Mouse (Mus musculus) heart, postnatal 25 days (tissue): ENCODE data around the gene Efna1. TPM values are rescaled to one million over a fixed set of nuclear protein-coding genes. Genes with fewer than 3 reads are reported as not detected.

Experiments used
- DNase-seq: peaks from one replicate; pipeline ENCODE4 v3.0.0; 2022; ENCODE audit warnings: low spot score
- intact Hi-C: fragments of 180-260 bp; cut with DNase I; formaldehyde crosslinking; loops from one replicate; pipeline ENCODE4 v1.15.1; 2025
- microRNA-seq: library from miRNA; unstranded; fragments of <30 nt; microRNA quantifications from one replicate; pipeline ENCODE4 v1.2.0, GENCODE M21; 2022
- total RNA-seq, 2 experiments: library from RNA; stranded (reverse); gene quantifications; 2 replicates each; pipeline ENCODE4 v1.2.3; 2021

Gene Efna1
- total RNA-seq, 2 experiments from 2014 or later = 29.4 to 33.5 TPM

DNA sequence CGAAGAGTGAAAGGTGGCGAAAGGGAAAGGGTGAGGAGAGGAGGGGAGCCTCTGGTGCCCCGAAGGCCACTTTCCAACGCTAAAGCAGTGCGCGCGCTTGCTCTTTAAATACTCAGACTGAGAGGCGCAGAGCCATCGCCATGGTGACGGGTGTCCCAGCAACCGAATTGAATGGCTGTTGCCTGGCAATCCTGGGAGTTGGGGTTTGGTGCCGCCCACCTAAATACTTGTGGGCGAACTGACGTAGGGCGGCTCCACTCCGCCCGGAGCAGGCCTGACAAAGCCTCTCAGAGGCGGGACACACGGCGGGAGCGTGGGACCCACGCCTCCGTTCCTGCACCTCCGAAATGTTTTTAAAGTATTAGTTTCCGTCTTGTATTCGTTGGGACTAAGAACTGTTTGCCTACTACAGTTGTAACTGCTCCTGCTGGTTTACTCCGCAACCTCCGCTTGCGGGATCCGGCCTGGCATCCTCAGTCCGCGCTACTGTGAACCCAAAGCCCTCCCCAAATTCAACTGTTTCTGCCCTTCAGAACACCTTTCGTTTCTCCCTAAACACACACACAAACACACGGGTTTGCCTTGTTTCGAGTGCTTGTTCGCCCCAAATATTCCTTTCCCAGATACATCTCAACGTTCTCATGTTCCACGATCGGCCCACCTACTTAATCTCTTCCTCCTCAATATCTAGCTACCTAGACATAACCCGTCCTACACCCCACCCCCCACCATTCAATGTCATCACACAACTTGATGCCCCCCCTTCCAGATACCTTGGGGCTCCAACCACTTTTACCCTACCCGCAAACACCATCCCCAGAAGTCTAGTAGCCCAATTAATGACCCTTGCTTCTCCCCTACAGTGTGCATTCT lies 53.4 kb downstream of the Efna1 start:
- peak; percentile 79 for DNase-seq
- intact Hi-C loops = no loop called here

- DNase-seq = no peak
- intact Hi-C loops = no loop called here
These were observed 54.0 kb downstream of the Efna1 start, which contains the start of gene Mtx1 for GRCm38 (mm10) chr3:89226900-89227299. Gene Mtx1 (minus strand): TSS chr3:89227088.

DNA sequence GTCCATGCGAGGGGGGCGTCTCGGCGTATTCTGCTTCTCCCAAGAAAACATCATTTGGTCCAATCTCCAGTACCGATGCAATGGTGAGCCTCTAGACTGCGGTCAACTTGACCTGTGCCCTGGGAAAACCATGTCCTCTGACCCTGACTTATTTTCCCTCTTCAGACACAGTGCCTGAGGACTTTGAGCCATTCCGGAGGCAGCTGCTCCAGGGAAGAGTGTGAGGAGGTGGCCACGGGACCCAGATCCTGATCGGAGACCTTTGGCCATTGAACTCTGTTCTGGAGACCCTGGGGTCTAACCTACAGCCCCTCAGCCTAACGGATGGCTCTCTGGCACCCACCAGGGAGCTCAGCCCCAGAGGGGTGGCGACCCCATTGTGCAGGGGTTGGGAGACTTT lies 54.6 kb downstream of the Efna1 start:
- no peak for DNase-seq
- intact Hi-C loops = no loop called here

- DNase-seq = no peak
- intact Hi-C loops = no loop called here
These were observed 55.0 kb downstream of the Efna1 start for GRCm38 (mm10) chr3:89225918-89226317.

DNA sequence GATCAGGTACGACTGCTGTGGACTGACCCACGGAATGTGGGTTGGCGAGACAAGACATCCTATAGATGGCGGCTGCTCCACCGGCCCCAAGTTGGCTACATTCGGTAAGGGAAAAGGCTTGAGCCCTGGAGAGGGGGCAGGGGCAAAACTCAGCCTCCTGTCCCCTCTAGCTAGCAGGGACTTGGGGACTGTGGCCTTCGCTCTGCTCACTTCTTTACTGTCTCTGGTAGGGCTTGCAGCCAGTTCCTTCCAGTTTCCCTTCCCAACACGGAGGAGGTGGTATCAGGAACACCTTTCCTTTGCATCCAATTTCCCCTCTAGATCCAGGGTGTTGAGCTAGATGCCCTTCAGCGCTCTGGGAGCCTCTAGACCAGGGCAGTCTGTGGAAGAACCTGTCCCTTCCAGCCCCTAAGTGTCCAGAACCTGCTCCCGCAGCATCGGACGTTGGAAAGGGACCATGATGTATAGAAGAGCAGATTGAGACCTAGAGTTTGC lies 55.6 kb downstream of the Efna1 start:
- intact Hi-C loops = no loop called here
- no peak for DNase-seq

- intact Hi-C loops = no loop called here
- no peak for DNase-seq
These were observed 56.1 kb downstream of the Efna1 start for GRCm38 (mm10) chr3:89224796-89225195.

Small RNA genes within 50 kb of the gene (microRNA-seq; reads per million reads assigned to microRNA genes)
- gene Mir92b = 58.1 reads per million, percentile 51 among the genes with 10 or more reads in this experiment

Other genes with a start within 250 kb of the Efna1 start
- 10 to 100 TPM; 20.0 to 22.5 TPM for gene Rusc1, start 187.8 kb downstream of the Efna1 start, total RNA-seq
- gene Gm43738, start 180.0 kb downstream of the Efna1 start, total RNA-seq = not detected
- 10 to 100 TPM; 20.7 to 22.3 TPM for gene Fdps, start 179.2 kb downstream of the Efna1 start, total RNA-seq
- not detected for gene Pklr, start 145.0 kb downstream of the Efna1 start, total RNA-seq
- gene Hcn3, start 120.9 kb downstream of the Efna1 start, total RNA-seq = under 1 TPM; 0.16 to 0.61 TPM
- 10 to 100 TPM; 18.1 to 18.7 TPM for gene Clk2, start 116.3 kb downstream of the Efna1 start, total RNA-seq
- gene Scamp3, start 103.7 kb downstream of the Efna1 start, total RNA-seq = 10 to 100 TPM; 48.9 to 50.2 TPM
- 1 to 10 TPM; 5.2 to 5.7 TPM for gene Fam189b, start 98.0 kb downstream of the Efna1 start, total RNA-seq
- gene Gba, start 78.2 kb downstream of the Efna1 start, total RNA-seq = 10 to 100 TPM; 18.2 to 20.9 TPM
- gene Thbs3, start 66.0 kb downstream of the Efna1 start, total RNA-seq = 1 to 10 TPM; 6.1 to 7.2 TPM
- 10 to 100 TPM; 62.3 to 62.6 TPM for gene Mtx1, start 54.1 kb downstream of the Efna1 start, total RNA-seq
- under 1 TPM; 0.22 to 0.39 TPM for gene Muc1, start 52.1 kb downstream of the Efna1 start, total RNA-seq
- gene Krtcap2, start 35.2 kb downstream of the Efna1 start, total RNA-seq = 10 to 100 TPM; 73.5 to 87.6 TPM
- gene Trim46, start 34.8 kb downstream of the Efna1 start, total RNA-seq = under 1 TPM; 0.47 to 0.59 TPM
- gene Dpm3, start 21.8 kb downstream of the Efna1 start, total RNA-seq = 10 to 100 TPM; 51.7 to 53.9 TPM
- gene Slc50a1, start 10.6 kb downstream of the Efna1 start, total RNA-seq = 10 to 100 TPM; 21.0 TPM
- gene Efna3, start 41.8 kb upstream of the Efna1 start, total RNA-seq = under 1 TPM in 1 of 2 experiments, not detected in 1; 0.31 TPM
- under 1 TPM; 0.31 to 0.47 TPM for gene Efna4, start 56.9 kb upstream of the Efna1 start, total RNA-seq
- gene Adam15, start 68.9 kb upstream of the Efna1 start, total RNA-seq = 10 to 100 TPM; 52.7 to 68.7 TPM
- gene Dcst2, start 80.8 kb upstream of the Efna1 start, total RNA-seq = not detected
- not detected for gene Dcst1, start 84.1 kb upstream of the Efna1 start, total RNA-seq
- gene Zbtb7b, start 113.6 kb upstream of the Efna1 start, total RNA-seq = 10 to 100 TPM; 20.6 to 25.1 TPM
- gene Lenep, start 121.7 kb upstream of the Efna1 start, total RNA-seq = under 1 TPM; 0.23 to 0.59 TPM
- 10 to 100 TPM; 57.5 to 60.8 TPM for gene Flad1, start 130.7 kb upstream of the Efna1 start, total RNA-seq
- 1 to 10 TPM; 4.1 to 4.7 TPM for gene Cks1b, start 137.2 kb upstream of the Efna1 start, total RNA-seq
- gene Shc1, start 137.3 kb upstream of the Efna1 start, total RNA-seq = 10 to 100 TPM; 35.7 to 35.8 TPM
- gene Pygo2, start 149.1 kb upstream of the Efna1 start, total RNA-seq = 10 to 100 TPM; 13.5 to 18.0 TPM
- gene Pbxip1, start 155.6 kb upstream of the Efna1 start, total RNA-seq = 10 to 100 TPM; 49.2 to 56.9 TPM
- gene Pmvk, start 173.4 kb upstream of the Efna1 start, total RNA-seq = 1 to 10 TPM; 7.4 to 8.4 TPM
- 1 to 10 TPM; 2.3 to 2.8 TPM for gene Kcnn3, start 239.0 kb upstream of the Efna1 start, total RNA-seq